Mouse (Mus musculus): ENCODE results near the gene Kidins220. TPM values are rescaled to one million over a fixed set of nuclear protein-coding genes. Genes with fewer than 3 reads are reported as not detected.
A peak's percentile ranks its signal among the peaks of the same experiment; 100 is the strongest.

Kidins220 gene
- polyA plus RNA-seq, 1 experiment = 44.5 TPM

- Histone ChIP-seq H3K27ac (ENCODE audit: insufficient read depth, low read length) (peak overlapping the region; percentile 37), H3K27me3 (ENCODE audit: control insufficient read depth, insufficient read depth, low read length, poor library complexity, severe bottlenecking) (no peaks in the 10 kb centered on the region), H3K4me3 (ENCODE audit: low read depth, low read length) (no peak overlapping the region), H3K9me3 (replicated peaks; ENCODE audit: control insufficient read depth, insufficient read depth, low read length, poor library complexity, severe bottlenecking) (no peaks in the 10 kb centered on the region; the same call in 1 of the 2 replicates), H3K9ac (ENCODE audit: low read depth, poor library complexity, severe bottlenecking) (no peak overlapping the region), H3K4me1 (ENCODE audit: control insufficient read depth, insufficient read depth, low read length) (peaks cover 4% of the 10 kb centered on the region), H3K36me3 (ENCODE audit: control insufficient read depth, insufficient read depth, low read length, poor library complexity, severe bottlenecking) (no peaks in the 10 kb centered on the region)
- TF ChIP-seq POLR2A (IDR thresholded peaks at IDR 0.05; ENCODE audit: insufficient read depth, low read length) (no peak), EP300 (IDR thresholded peaks at IDR 0.05; ENCODE audit: insufficient read depth, low read depth, low read length) (peak; percentile 84)
Observed at GRCm38 (mm10) chr12:25108865-25109264, 134.1 kb downstream of the Kidins220 start.

- no peaks in the 10 kb centered on the region for H3K36me3 ChIP-seq (ENCODE audit: control insufficient read depth, insufficient read depth, low read length, poor library complexity, severe bottlenecking)
- no peak overlapping the region for H3K4me3 ChIP-seq (ENCODE audit: low read depth, low read length)
- peaks cover 4% of the 10 kb centered on the region for H3K4me1 ChIP-seq (ENCODE audit: control insufficient read depth, insufficient read depth, low read length)
- H3K9me3 ChIP-seq (replicated peaks; ENCODE audit: control insufficient read depth, insufficient read depth, low read length, poor library complexity, severe bottlenecking) = no peaks in the 10 kb centered on the region; the same call in 1 of the 2 replicates
- H3K27me3 ChIP-seq (ENCODE audit: control insufficient read depth, insufficient read depth, low read length, poor library complexity, severe bottlenecking) = no peaks in the 10 kb centered on the region
- no peak overlapping the region for H3K27ac ChIP-seq (ENCODE audit: insufficient read depth, low read length)
- no peak for TF ChIP-seq CTCF (IDR thresholded peaks at IDR 0.05; ENCODE audit: low read depth, low read length)
- TF ChIP-seq EP300 (IDR thresholded peaks at IDR 0.05; ENCODE audit: insufficient read depth, low read depth, low read length) = no peak
- no peak for TF ChIP-seq POLR2A (IDR thresholded peaks at IDR 0.05; ENCODE audit: insufficient read depth, low read length)
- H3K9ac ChIP-seq (ENCODE audit: low read depth, poor library complexity, severe bottlenecking) = no peak overlapping the region
Observed at GRCm38 (mm10) chr12:25109971-25110681, 135.4 kb downstream of the Kidins220 start.

GRCm38 (mm10) chr12:25110682-25111078, 136.0 kb downstream of the Kidins220 start:
- no peak for TF ChIP-seq POLR2A (IDR thresholded peaks at IDR 0.05; ENCODE audit: insufficient read depth, low read length)
- no peak overlapping the region for H3K9ac ChIP-seq (ENCODE audit: low read depth, poor library complexity, severe bottlenecking)
- no peak overlapping the region for H3K27ac ChIP-seq (ENCODE audit: insufficient read depth, low read length)
- H3K27me3 ChIP-seq (ENCODE audit: control insufficient read depth, insufficient read depth, low read length, poor library complexity, severe bottlenecking) = no peaks in the 10 kb centered on the region
- H3K36me3 ChIP-seq (ENCODE audit: control insufficient read depth, insufficient read depth, low read length, poor library complexity, severe bottlenecking) = no peaks in the 10 kb centered on the region
- H3K9me3 ChIP-seq (replicated peaks; ENCODE audit: control insufficient read depth, insufficient read depth, low read length, poor library complexity, severe bottlenecking) = no peaks in the 10 kb centered on the region; the same call in 1 of the 2 replicates
- peaks cover 4% of the 10 kb centered on the region for H3K4me1 ChIP-seq (ENCODE audit: control insufficient read depth, insufficient read depth, low read length)
- no peak overlapping the region for H3K4me3 ChIP-seq (ENCODE audit: low read depth, low read length)

Other genes with a start within 250 kb of the Kidins220 start
- gene Mboat2, start 144.0 kb upstream of the Kidins220 start, polyA plus RNA-seq (2011; ENCODE audit: insufficient read depth, insufficient read length, low read depth, missing spikeins) = 16.9 and 20.1 TPM in 2 replicates
- gene Id2, start 122.2 kb downstream of the Kidins220 start, polyA plus RNA-seq (2011; ENCODE audit: insufficient read depth, insufficient read length, low read depth, missing spikeins) = 66.7 and 67.0 TPM in 2 replicates

Measured in ES-Bruce4 (cell line).